Mouse (Mus musculus): ENCODE data around the gene Adgrg1. TPM values are rescaled to one million over a fixed set of nuclear protein-coding genes. Genes with fewer than 3 reads are reported as not detected.

Adgrg1 gene
- total and polyA plus RNA-seq, 2 experiments = 0.55 to 4.2 TPM

GRCm38 (mm10) chr8:94967071-94967470, 7.5 kb upstream of the Adgrg1 start:
- H3K4me3 ChIP-seq (ENCODE audit: insufficient read depth, low read depth, low read length) = no peak overlapping the region
- H3K27me3 ChIP-seq (ENCODE audit: control insufficient read depth, insufficient read depth, low read length) = no peaks in the 10 kb centered on the region
- no peaks in the 10 kb centered on the region for H3K79me2 ChIP-seq (ENCODE audit: control insufficient read depth, insufficient read depth, low read length)
- 23% methylated on average over 4 of the region's 4 CpGs for WGBS
- H3K36me3 ChIP-seq (ENCODE audit: control insufficient read depth, insufficient read depth, low read length) = no peaks in the 10 kb centered on the region
- H3K9ac ChIP-seq (ENCODE audit: low read depth, low read length) = no peak overlapping the region
- H3K27ac ChIP-seq (replicated peaks; ENCODE audit: insufficient read depth, low read depth, low read length) = no peak overlapping the region
- DNase-seq (ENCODE audit: extremely low read depth, low read depth, low spot score) = peak; percentile 17
- TF ChIP-seq POLR2A (IDR thresholded peaks at IDR 0.05; ENCODE audit: extremely low read depth, insufficient read depth, low read length) (no peak), CTCF (IDR thresholded peaks at IDR 0.05; ENCODE audit: low read depth, low read length) (no peak)
- H3K4me1 ChIP-seq (ENCODE audit: control insufficient read depth, insufficient read depth, low read length) = peaks cover 5% of the 10 kb centered on the region; the same call in 1 of the 2 replicates

- H3K36me3 ChIP-seq (ENCODE audit: control insufficient read depth, insufficient read depth, low read length) = no peaks in the 10 kb centered on the region
- H3K27me3 ChIP-seq (ENCODE audit: control insufficient read depth, insufficient read depth, low read length) = no peaks in the 10 kb centered on the region
- H3K79me2 ChIP-seq (ENCODE audit: control insufficient read depth, insufficient read depth, low read length) = no peaks in the 10 kb centered on the region
- DNase-seq (ENCODE audit: extremely low read depth, low read depth, low spot score) = peak; percentile 41
- peaks cover 5% of the 10 kb centered on the region; the same call in 1 of the 2 replicates for H3K4me1 ChIP-seq (ENCODE audit: control insufficient read depth, insufficient read depth, low read length)
- no peak overlapping the region for H3K9ac ChIP-seq (ENCODE audit: low read depth, low read length)
- TF ChIP-seq POLR2A (IDR thresholded peaks at IDR 0.05; ENCODE audit: extremely low read depth, insufficient read depth, low read length) (no peak), CTCF (IDR thresholded peaks at IDR 0.05; ENCODE audit: low read depth, low read length) (no peak)
- no peak overlapping the region for H3K27ac ChIP-seq (replicated peaks; ENCODE audit: insufficient read depth, low read depth, low read length)
- WGBS = 66% methylated on average over 3 of the region's 3 CpGs
- no peak overlapping the region for H3K4me3 ChIP-seq (ENCODE audit: insufficient read depth, low read depth, low read length)
Measured at GRCm38 (mm10) chr8:94967554-94967953, 7.0 kb upstream of the Adgrg1 start.

GRCm38 (mm10) chr8:94973270-94973669, 1.3 kb upstream of the Adgrg1 start:
- H3K36me3 ChIP-seq (ENCODE audit: control insufficient read depth, insufficient read depth, low read length) = no peaks in the 10 kb centered on the region
- H3K9ac ChIP-seq (ENCODE audit: low read depth, low read length) = no peak overlapping the region
- H3K79me2 ChIP-seq (ENCODE audit: control insufficient read depth, insufficient read depth, low read length) = no peaks in the 10 kb centered on the region
- H3K4me3 ChIP-seq (ENCODE audit: insufficient read depth, low read depth, low read length) = no peak overlapping the region
- TF ChIP-seq CTCF (IDR thresholded peaks at IDR 0.05; ENCODE audit: low read depth, low read length) = no peak
- no peak for TF ChIP-seq POLR2A (IDR thresholded peaks at IDR 0.05; ENCODE audit: extremely low read depth, insufficient read depth, low read length)
- DNase-seq (ENCODE audit: extremely low read depth, low read depth, low spot score) = no peak
- H3K4me1 ChIP-seq (ENCODE audit: control insufficient read depth, insufficient read depth, low read length) = peaks cover 4% of the 10 kb centered on the region; the same call in 1 of the 2 replicates
- no peaks in the 10 kb centered on the region for H3K27me3 ChIP-seq (ENCODE audit: control insufficient read depth, insufficient read depth, low read length)
- 91% methylated on average over 9 of the region's 9 CpGs for WGBS
- no peak overlapping the region for H3K27ac ChIP-seq (replicated peaks; ENCODE audit: insufficient read depth, low read depth, low read length)

GRCm38 (mm10) chr8:94973786-94974185, 765 bp upstream of the Adgrg1 start:
- WGBS = 67% methylated on average over 9 of the region's 9 CpGs
- Histone ChIP-seq H3K27me3 (ENCODE audit: control insufficient read depth, insufficient read depth, low read length) (no peaks in the 10 kb centered on the region), H3K27ac (replicated peaks; ENCODE audit: insufficient read depth, low read depth, low read length) (no peak overlapping the region), H3K4me1 (ENCODE audit: control insufficient read depth, insufficient read depth, low read length) (peaks cover 4% of the 10 kb centered on the region; the same call in 1 of the 2 replicates), H3K36me3 (ENCODE audit: control insufficient read depth, insufficient read depth, low read length) (no peaks in the 10 kb centered on the region), H3K4me3 (ENCODE audit: insufficient read depth, low read depth, low read length) (no peak overlapping the region), H3K9ac (ENCODE audit: low read depth, low read length) (no peak overlapping the region), H3K79me2 (ENCODE audit: control insufficient read depth, insufficient read depth, low read length) (no peaks in the 10 kb centered on the region)
- DNase-seq (ENCODE audit: extremely low read depth, low read depth, low spot score) = no peak
- TF ChIP-seq CTCF (IDR thresholded peaks at IDR 0.05; ENCODE audit: low read depth, low read length) (no peak), POLR2A (IDR thresholded peaks at IDR 0.05; ENCODE audit: extremely low read depth, insufficient read depth, low read length) (no peak)

GRCm38 (mm10) chr8:94976651-94977417, 2.3 kb downstream of the Adgrg1 start:
- Histone ChIP-seq H3K27ac (replicated peaks; ENCODE audit: insufficient read depth, low read depth, low read length) (no peak overlapping the region), H3K4me3 (ENCODE audit: insufficient read depth, low read depth, low read length) (peak overlapping the region; percentile 46), H3K36me3 (ENCODE audit: control insufficient read depth, insufficient read depth, low read length) (no peaks in the 10 kb centered on the region), H3K27me3 (ENCODE audit: control insufficient read depth, insufficient read depth, low read length) (no peaks in the 10 kb centered on the region), H3K4me1 (ENCODE audit: control insufficient read depth, insufficient read depth, low read length) (peaks cover 4% of the 10 kb centered on the region; the same call in 1 of the 2 replicates), H3K79me2 (ENCODE audit: control insufficient read depth, insufficient read depth, low read length) (no peaks in the 10 kb centered on the region), H3K9ac (ENCODE audit: low read depth, low read length) (no peak overlapping the region; the same call in 1 of the 2 replicates)
- no peak for TF ChIP-seq CTCF (IDR thresholded peaks at IDR 0.05; ENCODE audit: low read depth, low read length)
- 0 out of 2 replicates have a peak, but pooled peaks have one; percentile 9 for TF ChIP-seq POLR2A (IDR thresholded peaks at IDR 0.05; ENCODE audit: extremely low read depth, insufficient read depth, low read length)
- 14% methylated on average over 17 of the region's 17 CpGs for WGBS
- peak; percentile 26 for DNase-seq (ENCODE audit: extremely low read depth, low read depth, low spot score)

GRCm38 (mm10) chr8:94978131-94978530, 3.6 kb downstream of the Adgrg1 start:
- no peaks in the 10 kb centered on the region for H3K36me3 ChIP-seq (ENCODE audit: control insufficient read depth, insufficient read depth, low read length)
- no peak overlapping the region for H3K9ac ChIP-seq (ENCODE audit: low read depth, low read length)
- no peak overlapping the region for H3K4me3 ChIP-seq (ENCODE audit: insufficient read depth, low read depth, low read length)
- TF ChIP-seq CTCF (IDR thresholded peaks at IDR 0.05; ENCODE audit: low read depth, low read length) (no peak), POLR2A (IDR thresholded peaks at IDR 0.05; ENCODE audit: extremely low read depth, insufficient read depth, low read length) (no peak)
- no peaks in the 10 kb centered on the region for H3K27me3 ChIP-seq (ENCODE audit: control insufficient read depth, insufficient read depth, low read length)
- no peak for DNase-seq (ENCODE audit: extremely low read depth, low read depth, low spot score)
- 70% methylated on average over 9 of the region's 9 CpGs for WGBS
- H3K4me1 ChIP-seq (ENCODE audit: control insufficient read depth, insufficient read depth, low read length) = peaks cover 4% of the 10 kb centered on the region; the same call in 1 of the 2 replicates
- no peaks in the 10 kb centered on the region for H3K79me2 ChIP-seq (ENCODE audit: control insufficient read depth, insufficient read depth, low read length)
- H3K27ac ChIP-seq (replicated peaks; ENCODE audit: insufficient read depth, low read depth, low read length) = no peak overlapping the region
